Mouse (Mus musculus) forelimb bud, embryonic 11.5 days (tissue): ENCODE results near the gene Crygb.
"Not testable (repeated sequence)": the region's sequence is repeated elsewhere in the genome, so short reads cannot be mapped to it uniquely, and the experiment has no call there.

Experiments
- DNase-seq: peaks from one replicate; pipeline ENCODE4 v3.0.0-alpha.2; 2012; ENCODE audit warnings: low read depth, low spot score

Crygb gene

DNA sequence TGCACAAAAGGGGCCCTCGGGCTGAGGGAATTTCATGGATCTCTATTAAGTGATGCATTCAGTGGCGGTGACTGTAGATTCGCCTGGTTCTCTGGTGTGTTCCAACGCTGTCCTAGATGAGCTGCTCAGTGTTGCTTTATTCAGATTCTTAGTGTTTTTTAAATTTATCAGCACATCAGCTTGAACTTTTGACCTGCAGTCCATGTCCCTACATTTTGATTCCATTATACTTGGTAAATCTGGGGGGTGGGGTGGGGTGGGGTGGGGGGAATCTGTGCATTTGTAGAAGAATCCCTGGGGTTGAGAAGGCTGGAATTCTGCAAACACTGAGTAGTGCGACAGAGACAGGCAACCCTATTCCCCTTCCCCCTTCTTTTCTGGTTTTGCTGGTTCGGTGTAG lies 8.5 kb downstream of the Crygb start, which contains the start of gene Crygc:
Gene Crygc, minus strand, starts transcription at position 101 of the 400 bp plus-strand sequence.
- DNase-seq = no peak

DNA sequence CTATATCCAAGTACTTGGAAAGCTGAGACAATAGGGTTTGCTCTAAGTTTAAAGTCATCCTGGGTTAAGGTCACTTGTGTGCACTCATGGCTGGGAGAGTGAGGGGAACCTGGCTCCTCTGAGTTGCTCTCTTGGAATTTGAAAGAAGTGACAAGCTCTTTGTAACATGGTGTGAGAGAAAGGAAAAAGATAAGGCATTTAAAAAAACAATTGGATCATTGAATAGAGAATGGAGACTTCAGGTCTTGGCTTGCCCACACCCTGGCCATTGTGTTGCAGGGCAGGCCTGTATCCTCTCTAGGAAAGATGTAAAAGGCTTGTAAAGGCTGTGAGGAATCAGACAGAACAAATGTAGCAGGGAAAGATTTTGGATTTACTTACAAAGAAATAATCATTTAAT lies 14.2 kb downstream of the Crygb start:
- DNase-seq = no peak

DNA sequence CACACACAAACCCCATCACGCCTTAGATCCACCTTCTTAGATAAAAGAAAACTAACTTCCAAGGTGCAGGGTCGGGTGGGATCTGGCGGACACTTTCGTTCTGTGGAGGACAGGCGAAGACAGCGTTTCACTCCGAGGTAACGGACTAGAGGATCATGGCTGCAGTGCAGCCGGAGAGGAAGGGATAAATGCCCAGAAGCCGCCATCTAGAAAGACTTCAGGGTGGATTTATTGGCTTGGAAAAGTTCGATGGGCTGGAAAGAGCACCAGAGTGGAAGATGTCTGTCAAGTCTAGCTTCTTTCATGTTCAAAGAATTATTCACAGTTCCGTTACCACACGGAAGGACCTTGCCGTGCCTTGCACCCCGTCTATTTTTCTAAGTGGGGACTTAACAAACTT lies 17.9 kb downstream of the Crygb start:
- DNase-seq = no peak

DNA sequence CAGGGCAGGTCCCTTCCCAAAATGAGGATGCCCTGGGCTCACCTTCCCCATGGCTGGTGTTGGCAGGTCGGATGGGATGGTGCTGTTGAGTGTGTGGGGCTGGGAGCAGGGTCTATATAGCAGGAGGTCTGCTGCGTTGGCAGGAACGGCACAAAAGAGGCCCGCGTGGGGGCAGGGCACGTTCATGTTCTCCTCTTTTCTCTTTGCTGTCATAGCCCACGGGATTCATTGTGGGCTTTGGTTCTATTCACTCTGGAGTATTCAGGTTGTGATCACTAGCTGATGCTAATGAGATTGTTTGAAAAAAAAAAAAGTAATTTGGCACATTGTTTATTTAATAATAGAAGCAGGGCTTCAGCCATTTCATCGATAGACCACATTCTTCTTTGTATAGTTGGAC lies 18.7 kb downstream of the Crygb start, which contains the start of gene Crygd:
Gene Crygd, minus strand, starts transcription at position 101 of the 400 bp plus-strand sequence.
- DNase-seq = no peak

DNA sequence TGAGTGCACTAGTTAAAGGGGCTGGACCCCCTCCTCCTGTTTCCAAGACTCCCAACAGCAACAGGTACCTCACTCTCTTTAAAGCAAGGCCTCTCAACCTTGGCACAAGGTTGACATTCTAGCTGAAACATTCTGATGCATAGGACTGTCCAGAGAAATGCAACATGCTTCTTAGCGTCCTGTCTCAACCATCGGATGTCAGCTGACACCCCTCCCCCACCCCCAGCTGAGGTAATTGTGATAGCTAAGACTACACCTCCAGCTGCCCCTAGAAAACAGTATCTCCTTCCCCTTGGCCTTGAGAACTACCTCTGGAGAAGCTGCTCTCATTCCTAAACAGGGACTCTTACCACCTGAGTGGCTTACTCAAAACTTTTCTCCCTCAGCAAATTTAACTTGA lies 29.9 kb downstream of the Crygb start:
- no peak for DNase-seq

DNA sequence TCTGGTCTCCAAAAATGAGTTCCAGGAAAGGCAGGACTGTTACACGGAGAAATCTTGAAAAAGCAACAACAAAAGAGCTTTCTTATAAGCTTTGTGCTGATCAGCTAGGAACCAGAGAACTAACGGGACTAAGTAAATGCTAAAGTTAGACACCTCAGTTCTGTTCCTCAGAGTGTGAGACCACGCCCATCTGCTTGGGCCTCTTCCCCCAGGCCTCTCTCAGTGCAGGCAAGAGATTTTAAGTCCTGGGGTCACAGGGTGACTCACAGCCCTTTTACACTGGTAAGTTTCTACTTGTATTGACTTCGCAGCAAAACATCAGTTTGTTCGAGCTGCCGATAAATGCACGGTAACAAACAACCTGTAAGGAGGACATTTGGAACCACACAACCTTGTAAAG lies 30.4 kb downstream of the Crygb start:
- DNase-seq = no peak

DNA sequence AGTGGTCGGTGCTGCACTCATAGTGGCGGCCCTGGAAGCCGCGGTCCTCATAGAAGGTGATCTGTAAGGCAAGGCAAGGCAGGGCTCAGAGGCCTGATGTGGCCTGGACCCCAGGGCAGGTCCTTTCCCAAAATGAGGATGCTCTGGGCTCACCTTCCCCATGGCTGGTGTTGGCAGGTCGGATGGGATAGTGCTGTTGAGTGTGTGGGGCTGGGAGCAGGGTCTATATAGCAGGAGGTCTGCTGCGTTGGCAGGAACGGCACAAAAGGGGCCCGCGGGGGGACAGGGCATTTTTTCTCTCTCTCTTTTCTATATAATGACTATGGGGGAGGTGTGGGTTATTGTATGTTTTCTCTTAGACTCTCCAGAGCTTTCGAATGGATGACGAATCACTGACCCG lies 31.1 kb downstream of the Crygb start, which contains the start of gene Cryge:
Gene Cryge, minus strand, starts transcription at position 198 of the 400 bp plus-strand sequence.
- DNase-seq = not testable (repeated sequence)

DNA sequence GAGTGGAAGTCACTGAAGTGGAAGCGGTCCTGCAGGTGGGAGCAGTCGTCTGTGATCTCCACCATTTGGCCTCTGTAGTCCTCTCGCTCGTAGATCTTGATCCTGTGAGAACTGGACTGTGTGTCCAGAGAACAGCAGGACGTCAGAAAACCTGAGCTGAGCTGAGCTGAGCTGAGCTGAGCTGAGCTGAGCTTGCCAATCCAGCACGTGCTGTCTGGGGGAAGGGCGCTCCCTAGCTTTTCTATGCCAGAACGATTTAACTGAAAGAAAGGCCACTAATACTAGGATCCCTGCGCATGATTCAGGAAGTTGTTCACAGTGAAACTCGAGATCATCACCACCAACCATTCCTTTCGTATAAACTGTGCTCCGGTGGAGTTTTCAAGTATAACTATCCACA lies 33.3 kb downstream of the Crygb start:
- peak; percentile 12 for DNase-seq

DNA sequence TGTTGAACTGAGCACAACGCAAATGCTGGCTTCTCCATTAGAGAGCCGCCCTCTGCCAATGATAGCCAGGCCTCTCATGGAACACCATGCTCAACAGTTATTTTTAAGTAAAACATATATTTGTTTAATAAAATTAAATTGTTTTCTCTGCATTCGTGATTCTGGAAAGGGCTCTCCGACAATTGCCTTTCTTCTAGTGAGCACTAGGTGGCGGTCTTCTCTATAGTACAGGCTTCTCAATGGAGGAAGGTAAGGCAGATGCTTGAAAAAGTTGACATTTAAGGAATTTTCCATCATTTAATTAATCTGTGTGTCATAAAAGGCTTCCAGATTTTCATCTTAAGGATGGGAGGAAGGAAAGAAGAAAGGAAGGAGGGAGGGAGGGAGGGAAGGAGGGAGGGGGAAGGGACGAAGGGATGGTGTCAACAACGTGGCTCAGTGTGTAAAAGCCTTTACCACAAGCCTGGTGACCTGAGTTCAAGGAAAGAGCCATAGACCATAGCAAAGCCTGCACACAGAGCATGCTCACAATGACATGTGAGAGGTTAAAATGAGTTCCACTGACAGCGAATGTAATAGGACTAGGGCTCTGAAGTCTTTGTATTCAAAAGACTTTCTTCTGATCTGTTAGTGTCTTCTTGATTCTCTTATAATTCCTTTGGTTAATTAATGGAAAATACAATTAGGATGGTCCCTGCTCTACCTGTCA lies 35.5 kb downstream of the Crygb start:
- peak; percentile 13 for DNase-seq

DNA sequence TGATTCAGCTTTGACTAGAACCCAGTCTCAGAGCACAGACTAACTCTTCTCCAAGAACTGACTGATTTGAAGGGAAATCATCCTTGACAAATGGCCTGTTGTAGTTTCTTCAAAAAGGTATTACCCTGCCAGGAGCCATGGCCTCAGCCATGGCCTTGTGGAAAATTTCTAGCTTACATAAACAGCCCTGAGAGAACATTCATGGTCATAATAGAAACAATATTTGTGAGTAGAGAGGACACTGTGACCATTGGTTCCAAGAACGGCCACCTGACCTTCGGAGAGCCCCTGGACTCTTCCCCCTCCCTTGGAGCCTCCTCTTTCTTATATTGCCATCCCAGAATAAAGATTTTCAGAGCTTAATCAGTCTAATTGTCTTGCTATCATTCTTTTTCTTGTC lies 38.7 kb downstream of the Crygb start:
- no peak for DNase-seq

DNA sequence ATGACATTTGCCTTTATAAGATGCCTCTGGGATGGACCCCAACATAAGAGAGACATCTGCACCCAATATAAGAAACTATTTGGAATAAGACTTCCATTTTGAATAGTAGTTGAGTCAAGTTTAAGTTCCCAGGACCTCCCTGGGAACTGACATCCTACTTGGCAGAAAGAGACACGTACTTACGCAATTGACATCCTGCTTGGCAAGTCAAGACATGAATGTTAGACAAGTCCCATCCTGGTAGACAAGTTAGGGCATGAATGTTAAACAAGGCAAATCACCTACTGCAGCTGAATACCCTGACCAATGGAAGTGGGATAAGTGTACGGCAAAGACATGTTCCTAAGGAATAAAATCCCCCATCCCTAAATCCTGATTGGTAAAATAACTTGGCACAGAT lies 40.3 kb downstream of the Crygb start:
- DNase-seq = no peak

DNA sequence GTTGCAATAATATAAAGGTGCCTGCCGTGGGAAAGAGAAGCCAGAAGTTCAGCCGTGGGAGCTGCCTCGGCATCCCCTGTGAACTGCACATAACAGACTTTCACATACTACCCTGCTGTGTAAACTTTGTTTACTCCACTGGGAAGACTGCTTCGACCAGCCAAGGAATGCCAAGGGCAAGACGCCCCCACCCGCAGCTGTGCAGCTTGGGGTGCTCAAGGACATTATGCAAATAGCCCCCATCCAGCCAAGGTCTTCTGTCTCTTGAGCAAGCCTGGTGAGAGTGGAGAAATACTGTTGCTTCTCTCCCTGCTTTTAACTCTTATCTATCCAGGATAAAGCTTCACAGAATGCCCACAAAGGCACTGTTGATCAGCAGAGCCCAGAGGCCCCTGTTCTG lies 41.3 kb downstream of the Crygb start:
- no peak for DNase-seq

DNA sequence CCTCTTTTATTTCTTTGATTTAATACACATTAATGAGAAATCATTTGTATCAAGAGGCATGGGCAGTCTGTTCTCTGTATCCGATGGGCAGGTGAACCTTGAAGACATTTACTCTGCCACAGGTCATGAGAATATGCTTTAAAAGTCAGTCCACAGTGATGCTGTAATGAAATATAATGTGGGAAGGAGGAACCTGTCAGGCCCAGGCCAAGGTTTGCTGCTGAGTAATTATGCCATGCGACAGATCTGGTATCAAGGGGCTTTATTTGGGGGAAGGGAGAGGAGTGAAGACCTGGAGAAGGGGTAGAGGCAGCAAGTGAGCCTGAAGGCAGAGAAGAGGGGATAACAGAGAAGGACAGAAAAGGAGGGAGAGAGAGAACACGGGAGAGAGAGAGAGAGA lies 42.4 kb downstream of the Crygb start:
- DNase-seq = no peak

DNA sequence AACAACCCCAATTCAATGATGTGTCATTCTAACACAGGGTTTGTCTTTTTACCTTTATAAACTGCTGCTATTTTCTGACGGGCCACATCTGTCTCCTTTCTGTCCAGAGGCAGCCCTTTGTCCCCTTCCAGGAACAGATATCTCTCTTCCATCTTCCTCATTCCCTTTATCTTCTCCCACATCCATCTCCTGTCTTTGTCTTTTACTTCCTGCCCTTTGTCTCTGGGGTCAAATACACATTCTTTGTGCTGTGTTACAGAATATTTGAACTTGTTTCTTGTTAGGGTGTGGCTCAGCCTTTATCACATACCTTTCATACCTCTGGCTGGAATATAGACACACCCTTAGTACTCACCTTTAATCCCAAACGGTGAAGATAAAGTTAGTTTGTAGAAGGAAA lies 44.5 kb downstream of the Crygb start:
- DNase-seq = no peak

DNA sequence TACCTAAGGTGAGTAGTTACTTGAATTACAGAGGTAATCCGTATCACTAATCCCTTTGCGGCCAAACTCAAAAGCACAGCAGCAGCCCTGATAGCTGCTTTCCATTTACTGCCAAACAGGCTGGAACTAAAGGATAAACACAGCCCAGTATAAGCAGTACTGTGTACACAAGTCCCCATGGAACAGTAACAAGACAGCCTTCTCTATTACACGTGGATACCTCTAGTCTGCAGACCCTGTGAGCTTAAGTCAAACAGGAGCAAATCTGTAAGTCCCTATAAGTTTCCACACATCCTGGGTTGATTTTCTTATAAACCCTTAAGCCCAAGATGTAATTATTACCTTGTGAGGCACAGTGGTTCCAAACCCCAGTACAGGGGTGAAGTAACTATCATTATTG lies 46.6 kb downstream of the Crygb start:
- DNase-seq = no peak

DNA sequence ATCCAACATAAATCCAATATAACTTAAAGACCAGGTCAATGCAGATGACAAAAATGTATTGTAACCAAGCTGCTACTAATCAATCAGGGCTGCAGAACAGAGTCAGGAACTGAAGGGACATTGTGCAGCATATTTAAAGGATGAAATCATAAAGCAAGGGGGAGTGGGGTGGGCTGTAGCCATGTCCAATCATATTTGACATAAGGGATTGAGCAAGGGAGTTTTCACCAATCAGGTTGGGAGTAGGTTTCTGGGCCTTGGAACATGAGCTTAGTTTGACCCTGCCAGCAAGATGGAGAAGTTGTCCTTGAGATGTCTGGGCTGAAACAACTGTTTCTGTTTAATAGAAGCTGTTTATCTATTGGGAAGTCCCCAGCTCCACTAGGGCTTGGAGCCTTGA lies 49.4 kb downstream of the Crygb start, which contains the start of gene Akr1cl:
Gene Akr1cl, minus strand, starts transcription at position 119 of the 400 bp plus-strand sequence.
- DNase-seq = no peak
